Mouse (Mus musculus): ENCODE measurements at regions not wholly inside any gene's neighbourhood (a gene's known extent, or its start where the extent isn't known, plus 50 kb on each side); places are given as distances from the start of the nearest gene placed in this dataset.

DNA sequence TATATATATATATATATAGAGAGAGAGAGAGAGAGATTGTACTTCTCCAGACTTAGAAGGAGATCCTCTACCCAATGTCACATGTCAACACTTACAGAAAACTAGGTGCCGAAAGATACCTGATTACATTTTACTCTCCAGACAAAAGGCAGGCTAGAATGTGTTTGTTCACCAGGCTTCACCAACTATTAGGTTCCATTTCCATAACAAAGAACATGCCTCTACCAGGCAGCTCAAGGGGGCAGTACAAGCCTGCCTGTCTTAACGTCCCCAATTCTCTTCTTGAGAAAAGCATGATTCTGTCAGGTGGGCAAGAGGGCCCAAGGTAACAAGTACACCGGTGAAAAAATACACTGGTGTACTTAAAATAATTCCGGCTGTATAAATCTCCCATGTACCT, 72.8 kb upstream of the Med14 start:
- no peak for DNase-seq (ENCODE audit: low read depth)

DNA sequence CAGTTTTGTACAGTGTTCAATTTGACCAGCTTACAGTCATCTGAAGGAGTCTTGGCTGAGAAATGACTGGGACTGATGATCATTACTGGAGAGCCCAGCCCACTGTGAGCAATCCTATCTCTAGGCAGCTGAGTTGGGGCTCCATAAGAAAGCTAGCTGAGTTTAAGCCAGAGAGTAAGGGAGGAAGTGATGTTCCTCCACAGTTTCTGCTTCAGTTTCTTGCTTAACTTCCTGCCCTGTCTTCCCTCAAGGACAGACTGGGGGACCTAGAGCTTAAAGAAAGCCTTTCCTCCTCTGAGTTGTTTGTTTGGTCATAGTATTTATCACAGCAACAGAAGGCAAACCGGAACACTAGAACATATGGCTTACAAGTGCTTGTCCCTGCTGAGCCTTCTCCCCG, 70.8 kb upstream of the Med14 start:
- no peak for DNase-seq (ENCODE audit: low read depth)

DNA sequence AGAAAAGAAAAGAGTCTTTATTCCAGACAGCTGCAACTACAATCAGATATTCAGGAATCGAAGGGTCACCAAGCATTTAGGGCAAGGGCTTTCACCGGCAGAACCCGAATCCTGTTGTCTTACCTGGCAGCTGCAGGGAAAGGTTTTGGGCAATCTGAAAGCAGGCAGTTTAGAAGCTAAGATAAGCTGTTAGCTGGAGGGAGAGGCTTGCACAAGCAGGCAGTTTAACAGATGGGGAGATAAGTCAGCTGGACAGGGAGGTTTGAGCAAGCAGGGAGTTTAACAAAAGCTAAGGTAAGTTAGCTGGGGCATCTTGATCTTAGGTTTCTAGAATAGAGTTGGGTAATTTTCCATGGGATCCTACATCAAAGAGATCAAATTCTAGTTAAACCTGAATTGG, 67.3 kb upstream of the Med14 start:
- no peak for DNase-seq (ENCODE audit: low read depth)

DNA sequence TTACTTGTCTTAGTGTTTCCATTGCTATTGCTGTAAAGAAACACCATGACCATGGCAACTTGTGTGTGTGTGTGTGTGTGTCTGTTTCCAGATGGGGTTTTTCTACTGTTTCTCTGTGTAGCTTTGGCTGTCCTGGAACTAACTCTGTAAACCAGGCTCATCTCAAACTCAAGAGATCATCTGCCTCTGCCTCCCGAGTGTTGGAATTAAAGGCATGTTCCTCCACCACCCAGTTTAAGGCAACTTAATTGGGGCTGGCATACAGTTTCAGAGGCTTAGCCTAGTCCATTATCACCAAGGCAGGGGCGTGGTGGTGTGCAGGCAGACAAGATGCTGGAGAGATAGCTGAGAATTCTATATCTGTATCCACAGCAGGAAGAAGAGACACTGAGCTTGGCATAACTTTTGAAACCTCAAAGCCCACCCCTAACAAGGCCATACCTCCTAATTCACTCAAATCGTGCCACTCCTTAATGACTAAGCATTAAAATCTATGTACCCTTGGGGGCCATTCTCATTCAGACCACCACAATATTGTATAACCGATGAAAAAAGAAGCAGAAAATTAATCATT, 65.5 kb upstream of the Med14 start:
- DNase-seq (ENCODE audit: low read depth) = no peak

DNA sequence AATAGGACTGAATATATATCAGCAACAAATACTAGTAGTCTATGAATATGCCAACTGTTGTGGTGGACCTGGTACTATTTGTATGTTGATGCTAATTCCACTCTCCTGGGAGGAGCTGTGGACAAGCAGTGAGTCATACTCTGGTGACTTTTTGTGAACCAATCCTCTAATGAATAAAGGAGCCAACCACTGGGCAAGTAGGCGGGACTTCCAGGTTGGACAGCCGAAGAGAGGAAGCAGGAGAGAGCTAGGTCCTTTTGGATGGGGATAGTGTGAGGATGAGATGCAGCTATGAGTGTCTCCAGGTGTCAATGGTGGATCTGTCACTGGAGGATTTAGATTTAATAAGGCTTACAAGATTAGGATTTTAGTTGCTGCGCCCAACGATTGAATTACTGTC, 64.8 kb upstream of the Med14 start:
- DNase-seq (ENCODE audit: low read depth) = peak; percentile 5

DNA sequence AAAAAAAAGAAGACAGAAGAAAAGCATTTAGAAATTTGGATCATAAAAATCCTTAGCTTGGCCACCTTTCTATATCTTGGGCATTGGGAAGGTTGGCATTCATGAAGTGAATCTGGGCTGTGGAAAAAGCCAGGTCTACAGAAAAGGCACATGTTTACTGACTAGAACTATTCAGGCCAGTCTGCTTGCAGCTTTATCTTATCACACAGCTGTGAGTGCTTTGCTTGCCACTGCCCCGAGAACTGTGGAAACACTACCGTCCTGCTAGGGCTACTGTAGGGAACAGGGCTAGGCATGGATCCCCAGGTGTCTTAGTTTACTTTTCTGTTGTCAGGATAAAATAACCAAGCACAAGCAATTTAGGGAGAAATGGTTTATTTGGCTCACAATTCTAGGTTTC, 63.4 kb upstream of the Med14 start:
- DNase-seq (ENCODE audit: low read depth) = no peak

DNA sequence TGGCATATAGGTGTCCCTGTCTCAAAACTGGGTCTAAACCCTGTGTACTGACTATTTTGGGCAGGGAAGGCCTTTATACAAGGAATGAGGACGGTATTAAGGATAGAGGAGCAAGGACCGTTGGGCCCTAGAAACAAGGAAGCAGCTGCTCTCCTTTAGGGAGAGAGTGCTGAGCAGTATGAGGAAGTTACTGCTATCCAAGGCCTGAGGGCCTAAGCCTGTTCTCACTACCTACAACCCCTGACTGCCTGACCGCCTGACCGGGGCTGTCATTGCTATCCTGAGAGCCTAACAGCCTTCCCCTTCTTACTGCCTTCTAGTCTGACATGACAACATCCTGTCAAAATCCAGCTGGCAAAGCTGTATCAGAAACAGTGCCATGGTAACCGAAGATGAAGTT, 62.6 kb upstream of the Med14 start:
- peak; percentile 1 for DNase-seq (ENCODE audit: low read depth)

DNA sequence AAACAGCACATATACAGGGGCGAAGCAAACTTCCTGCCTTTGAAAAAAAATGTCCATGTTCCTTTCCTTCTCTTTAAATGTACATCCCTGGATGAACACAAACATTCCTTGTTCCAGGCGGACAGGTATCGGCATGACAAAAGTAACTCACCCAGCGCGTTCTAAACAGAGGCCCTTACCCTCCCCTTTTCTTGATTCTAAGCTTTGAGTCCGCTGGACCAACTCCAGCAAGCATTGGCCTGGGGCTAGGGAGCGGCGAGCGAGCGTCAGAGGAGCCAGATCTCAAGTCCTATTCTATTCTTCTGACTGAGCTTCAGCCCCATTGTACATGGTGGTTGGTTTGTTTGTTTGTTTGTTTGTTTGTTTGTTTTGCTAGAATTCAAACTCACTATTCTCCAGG, 60.9 kb upstream of the Med14 start:
- peak; percentile 9 for DNase-seq (ENCODE audit: low read depth)

DNA sequence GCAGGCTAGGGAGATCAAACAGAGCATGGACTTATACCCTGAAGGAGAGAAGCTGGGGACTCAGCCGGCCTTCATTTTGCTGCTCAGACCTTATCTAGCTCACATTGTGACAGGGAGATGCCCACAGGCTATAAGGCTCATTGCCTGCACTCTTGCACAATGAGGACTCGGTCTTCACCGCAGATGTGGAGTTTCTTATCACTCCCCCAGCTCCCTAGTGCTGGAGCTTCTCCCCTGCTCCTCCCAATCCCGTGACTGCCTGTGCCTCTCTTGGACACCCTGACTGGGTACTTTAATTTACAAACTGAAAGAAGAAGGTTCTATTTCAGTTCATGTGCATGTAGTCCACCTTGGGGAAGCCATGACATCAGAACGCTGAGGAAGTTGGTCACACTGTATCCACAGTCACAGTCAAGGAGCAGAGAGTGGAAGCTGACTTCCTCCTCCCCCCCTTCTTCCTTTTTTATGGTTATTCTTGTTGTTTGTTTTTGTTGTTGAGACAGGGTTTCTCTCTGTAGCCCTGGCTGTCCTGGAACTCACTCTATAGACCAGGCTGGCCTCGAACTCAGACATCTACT, 51.3 kb upstream of the Med14 start:
- DNase-seq (ENCODE audit: low read depth) = no peak

Data from NIH3T3 (cell line).